Mouse (Mus musculus) hindbrain, embryonic 10.5 days (tissue): ENCODE measurements around the gene Syt1. TPM values are rescaled to one million over a fixed set of nuclear protein-coding genes. Genes with fewer than 3 reads are reported as not detected.

ENCODE experiments used
- DNase-seq: peaks from one replicate; pipeline ENCODE4 v3.0.0-alpha.2; 2017; ENCODE audit warnings: low spot score
- H3K27ac ChIP-seq: fragments of 300-500 bp; sonication (generic); 2 replicates; pipeline ENCODE4 v1.5.1; 2016; ENCODE audit warnings: mild to moderate bottlenecking, moderate library complexity
- H3K27me3 ChIP-seq: fragments of 300-500 bp; sonication (generic); 2 replicates; pipeline ENCODE4 v1.6.1; 2016; ENCODE audit warnings: mild to moderate bottlenecking; ENCODE audit not compliant: poor library complexity, insufficient read depth, severe bottlenecking
- H3K36me3 ChIP-seq: fragments of 300-500 bp; sonication (generic); 2 replicates; pipeline ENCODE4 v1.6.1; 2016; ENCODE audit warnings: mild to moderate bottlenecking, moderate library complexity
- H3K4me1 ChIP-seq: fragments of 300-500 bp; sonication (generic); replicated peaks from 2 replicates; pipeline ENCODE4 v1.6.1; 2016; ENCODE audit warnings: mild to moderate bottlenecking
- H3K4me3 ChIP-seq: fragments of 300-500 bp; sonication (generic); 2 replicates; pipeline ENCODE4 v1.5.1; 2016; ENCODE audit warnings: mild to moderate bottlenecking, moderate library complexity
- H3K9me3 ChIP-seq: fragments of 300-500 bp; sonication (generic); 2 replicates; pipeline ENCODE4 v1.6.1; 2016; ENCODE audit warnings: mild to moderate bottlenecking, moderate library complexity
- WGBS: fragments of 180-500 bp; shearing (Covaris S2); methylation state at CpG from one replicate; pipeline ENCODE4 v1.1.7; 2016; 5-methylcytosine and 5-hydroxymethylcytosine counted together
- polyA plus RNA-seq: library from polyadenylated mRNA; unstranded; fragments of >200 nt; fragmentation: Nextera tagmentation; extraction: Ambion mirVana; gene quantifications from 2 replicates; pipeline ENCODE4 v1.2.1, GENCODE M21; 2016

The Syt1 gene
- polyA plus RNA-seq, 1 experiment from 2014 or later, result 13.6 TPM

DNA sequence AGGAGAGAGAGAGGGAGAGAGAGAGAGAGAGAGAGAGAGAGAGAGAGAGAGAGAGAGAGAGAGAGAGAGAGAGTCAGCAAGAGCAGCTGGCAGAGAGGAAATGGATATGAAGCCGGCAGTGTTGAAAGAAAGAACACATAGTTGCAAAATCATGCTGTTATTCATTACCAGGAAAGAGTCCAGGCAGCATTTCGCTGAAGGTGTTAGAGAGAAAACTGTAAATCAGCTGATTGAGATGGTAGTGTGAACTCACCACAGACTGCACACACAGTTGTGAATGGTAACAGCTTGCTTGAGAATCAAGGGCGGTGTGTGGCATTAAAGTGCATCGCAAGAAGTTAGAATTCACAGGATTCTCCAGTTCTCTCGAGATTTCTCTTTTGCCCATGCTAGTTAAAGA lies 300.3 kb downstream of the Syt1 start:
- DNase-seq, result no peak
- H3K9me3 ChIP-seq, result no peaks in the 10 kb centered on the region
- 79% methylated on average over 5 of the region's 5 CpGs for WGBS

GRCm38 (mm10) chr10:108705658-108706057 lies 305.1 kb downstream of the Syt1 start:
- Histone ChIP-seq H3K27ac (no peak overlapping the region), H3K9me3 (no peaks in the 10 kb centered on the region), H3K4me1 (peaks cover 18% of the 10 kb centered on the region), H3K27me3 (no peaks in the 10 kb centered on the region), H3K36me3 (no peaks in the 10 kb centered on the region), H3K4me3 (no peak overlapping the region)
- WGBS, result 91% methylated on average over 3 of the region's 3 CpGs
- DNase-seq, result no peak

More for the DNA sequence above, 300.3 kb downstream of the Syt1 start:
- no peak overlapping the region for H3K27ac ChIP-seq
- no peaks in the 10 kb centered on the region for H3K4me1 ChIP-seq
- H3K36me3 ChIP-seq, result no peaks in the 10 kb centered on the region
- no peaks in the 10 kb centered on the region for H3K27me3 ChIP-seq
- no peak overlapping the region for H3K4me3 ChIP-seq

DNA sequence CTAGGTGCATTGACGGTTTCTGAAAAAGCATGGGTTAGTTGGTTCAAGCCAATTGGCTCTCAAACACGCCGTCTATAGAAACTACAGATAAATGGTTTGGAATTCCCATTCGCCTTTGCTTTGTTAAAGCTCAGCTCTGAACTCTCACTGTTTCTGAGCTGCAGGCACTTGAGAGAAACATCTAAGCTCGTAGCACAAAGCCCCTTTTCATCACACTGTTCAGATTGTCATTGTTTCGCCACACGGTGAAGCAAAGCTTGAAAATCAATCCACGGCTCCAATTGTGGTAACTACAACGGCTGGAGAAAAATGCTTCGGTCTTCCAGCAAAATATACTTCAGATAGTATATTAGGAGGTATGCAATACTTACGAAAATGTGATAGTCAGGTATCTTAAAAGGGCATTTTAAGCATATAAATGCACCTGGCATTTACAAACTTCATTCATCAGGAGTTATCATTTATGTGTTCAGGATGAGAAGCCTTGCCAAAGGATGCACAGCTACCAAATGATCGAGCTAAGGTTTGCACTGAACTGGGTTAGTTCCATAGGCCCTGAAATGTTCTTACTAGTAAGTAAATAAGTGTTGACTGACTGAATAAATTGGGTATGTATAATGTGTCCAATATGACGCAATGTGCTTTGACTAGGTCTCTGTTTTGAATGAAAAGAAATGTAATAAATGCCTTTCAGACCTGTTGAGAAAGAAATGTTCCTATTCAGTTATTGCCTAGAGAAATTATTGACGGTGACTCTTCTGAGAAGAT lies 309.2 kb downstream of the Syt1 start:
- Histone ChIP-seq H3K4me3 (no peak overlapping the region; the same call in 1 of the 2 replicates), H3K4me1 (peaks cover 21% of the 10 kb centered on the region), H3K27me3 (no peaks in the 10 kb centered on the region), H3K36me3 (no peaks in the 10 kb centered on the region), H3K27ac (peak overlapping the region; percentile 77), H3K9me3 (no peaks in the 10 kb centered on the region)
- WGBS, result 34% methylated on average over 14 of the region's 14 CpGs
- DNase-seq, result peak; percentile 24

DNA sequence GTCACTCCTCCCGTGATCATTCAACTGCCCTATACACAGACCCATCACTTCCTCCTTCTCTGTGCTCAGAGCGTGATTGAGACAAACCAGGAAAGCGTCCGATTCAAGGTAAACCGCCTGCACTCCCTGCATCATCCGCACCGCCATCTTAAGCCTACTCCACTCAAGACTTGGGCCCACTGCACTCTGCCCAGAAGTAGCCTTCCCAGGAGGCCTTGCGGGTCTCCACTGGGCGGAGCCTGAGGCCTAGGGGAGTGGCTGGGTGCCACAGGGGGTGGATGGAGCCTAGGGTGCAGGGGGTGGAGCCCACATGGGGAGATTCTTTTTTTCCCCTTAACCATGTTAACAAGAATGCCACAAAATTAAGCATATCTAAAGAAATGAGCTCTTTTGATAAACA lies 310.8 kb downstream of the Syt1 start, which contains the start of gene Gm5136:
TSS of gene Gm5136 (minus strand) at position 215 of the 400 bp plus-strand sequence.
- peak within 1 kb of the TSS; percentile 77; the same call in 1 of the 2 replicates for H3K27ac ChIP-seq

DNA sequence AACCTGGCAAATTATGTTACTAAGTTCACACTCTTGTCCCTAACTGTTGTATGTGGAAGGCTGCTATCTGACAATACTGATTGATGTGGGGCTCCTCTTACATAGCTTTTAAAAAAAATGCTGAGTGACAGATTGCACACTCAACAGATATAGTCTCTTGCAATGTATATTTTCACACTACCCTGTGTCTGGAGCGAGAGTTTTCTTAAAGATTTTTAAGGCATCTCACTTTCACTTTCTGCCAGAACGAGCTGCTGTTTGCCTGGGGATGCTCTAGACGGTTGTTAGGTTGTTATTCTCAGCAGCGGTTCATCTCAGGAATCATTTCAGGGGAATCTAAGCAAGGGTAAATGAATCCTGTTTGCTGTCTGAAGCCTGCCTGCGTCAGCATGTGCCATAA lies 313.7 kb downstream of the Syt1 start:
- WGBS, result 80% methylated on average over 5 of the region's 5 CpGs
- no peak overlapping the region for H3K27ac ChIP-seq

More for the DNA sequence above, 310.8 kb downstream of the Syt1 start, which contains the start of gene Gm5136:
- WGBS, result 98% methylated on average over 9 of the region's 9 CpGs
- no peak for DNase-seq
- H3K27me3 ChIP-seq, result no peaks in the 10 kb centered on the region
- H3K9me3 ChIP-seq, result no peaks in the 10 kb centered on the region
- no peaks in the 10 kb centered on the region for H3K36me3 ChIP-seq
- no peak within 1 kb of the TSS for H3K4me3 ChIP-seq
- H3K4me1 ChIP-seq, result peaks cover 21% of the 10 kb centered on the region

DNA sequence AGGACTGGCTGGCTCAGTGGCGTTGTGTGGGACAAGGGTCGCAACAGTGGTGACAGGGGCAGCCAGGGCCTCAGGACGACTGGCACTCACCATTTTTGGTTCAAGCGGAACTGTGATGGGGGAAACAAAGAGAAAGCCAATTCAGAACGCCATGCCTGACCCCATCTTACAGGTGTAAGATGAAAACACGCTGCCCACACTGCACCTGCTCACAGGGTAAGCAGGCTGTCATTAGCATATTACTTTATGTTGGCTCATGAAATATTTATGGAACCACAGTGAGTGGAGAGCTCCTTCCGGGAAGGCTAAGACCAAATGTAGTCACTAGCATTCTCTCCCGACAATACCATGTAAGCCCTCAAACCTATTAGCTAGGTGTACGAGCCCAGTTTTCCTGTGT lies 319.8 kb downstream of the Syt1 start:
- WGBS, result 63% methylated on average over 9 of the region's 9 CpGs
- Histone ChIP-seq H3K9me3 (no peaks in the 10 kb centered on the region), H3K27ac (no peak overlapping the region), H3K4me3 (no peak overlapping the region), H3K4me1 (peaks cover 3% of the 10 kb centered on the region; the same call in 1 of the 2 replicates), H3K36me3 (no peaks in the 10 kb centered on the region), H3K27me3 (no peaks in the 10 kb centered on the region)
- DNase-seq, result no peak

More for the DNA sequence above, 313.7 kb downstream of the Syt1 start:
- no peak overlapping the region for H3K4me3 ChIP-seq
- no peaks in the 10 kb centered on the region for H3K9me3 ChIP-seq
- peaks cover 17% of the 10 kb centered on the region for H3K4me1 ChIP-seq
- no peaks in the 10 kb centered on the region for H3K36me3 ChIP-seq
- no peak for DNase-seq
- H3K27me3 ChIP-seq, result no peaks in the 10 kb centered on the region

- DNase-seq, result no peak
- peaks cover 3% of the 10 kb centered on the region; the same call in 1 of the 2 replicates for H3K4me1 ChIP-seq
- H3K36me3 ChIP-seq, result no peaks in the 10 kb centered on the region
- H3K27me3 ChIP-seq, result no peaks in the 10 kb centered on the region
- no peaks in the 10 kb centered on the region for H3K9me3 ChIP-seq
- no peak overlapping the region for H3K4me3 ChIP-seq
- no peak overlapping the region for H3K27ac ChIP-seq
- WGBS, result 81% methylated on average over 4 of the region's 4 CpGs
Observed at GRCm38 (mm10) chr10:108686696-108687095, 324.1 kb downstream of the Syt1 start.

- WGBS, result 80% methylated on average over 14 of the region's 14 CpGs
- no peak overlapping the region for H3K27ac ChIP-seq
- DNase-seq, result no peak
- H3K27me3 ChIP-seq, result no peaks in the 10 kb centered on the region
- H3K9me3 ChIP-seq, result no peaks in the 10 kb centered on the region
- no peaks in the 10 kb centered on the region for H3K4me1 ChIP-seq
- no peaks in the 10 kb centered on the region for H3K36me3 ChIP-seq
- H3K4me3 ChIP-seq, result no peak overlapping the region
Observed at GRCm38 (mm10) chr10:108679675-108680390, 330.9 kb downstream of the Syt1 start.

DNA sequence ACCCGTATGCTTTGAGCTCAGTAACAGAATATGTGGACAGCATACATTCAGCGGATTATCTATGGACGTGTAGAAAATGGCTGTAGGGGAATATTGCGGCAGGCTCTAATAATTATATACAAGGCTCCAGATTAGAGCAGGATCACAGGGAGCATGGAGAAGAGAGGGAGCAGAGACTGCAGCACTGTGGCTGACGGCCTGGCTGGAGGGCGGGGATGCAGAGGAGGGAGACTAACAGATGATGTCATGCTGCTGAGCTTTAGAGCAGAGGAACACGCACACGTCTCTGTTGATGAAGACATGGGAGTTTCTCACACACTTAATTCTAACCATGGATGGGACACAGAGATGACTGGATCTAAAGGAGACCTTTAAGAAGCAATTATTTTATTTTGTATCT lies 333.7 kb downstream of the Syt1 start:
- no peak overlapping the region for H3K4me3 ChIP-seq
- H3K27ac ChIP-seq, result no peak overlapping the region
- 88% methylated on average over 8 of the region's 8 CpGs for WGBS
- no peaks in the 10 kb centered on the region for H3K4me1 ChIP-seq
- no peaks in the 10 kb centered on the region for H3K27me3 ChIP-seq
- H3K9me3 ChIP-seq, result no peaks in the 10 kb centered on the region
- no peak for DNase-seq
- H3K36me3 ChIP-seq, result no peaks in the 10 kb centered on the region

- H3K36me3 ChIP-seq, result no peaks in the 10 kb centered on the region
- H3K9me3 ChIP-seq, result no peaks in the 10 kb centered on the region
- no peaks in the 10 kb centered on the region for H3K27me3 ChIP-seq
- no peaks in the 10 kb centered on the region for H3K4me1 ChIP-seq
- H3K4me3 ChIP-seq, result no peak overlapping the region
- no peak for DNase-seq
- no peak overlapping the region for H3K27ac ChIP-seq
- WGBS, result 87% methylated on average over 3 of the region's 3 CpGs
Observed at GRCm38 (mm10) chr10:108668944-108669343, 341.8 kb downstream of the Syt1 start.

DNA sequence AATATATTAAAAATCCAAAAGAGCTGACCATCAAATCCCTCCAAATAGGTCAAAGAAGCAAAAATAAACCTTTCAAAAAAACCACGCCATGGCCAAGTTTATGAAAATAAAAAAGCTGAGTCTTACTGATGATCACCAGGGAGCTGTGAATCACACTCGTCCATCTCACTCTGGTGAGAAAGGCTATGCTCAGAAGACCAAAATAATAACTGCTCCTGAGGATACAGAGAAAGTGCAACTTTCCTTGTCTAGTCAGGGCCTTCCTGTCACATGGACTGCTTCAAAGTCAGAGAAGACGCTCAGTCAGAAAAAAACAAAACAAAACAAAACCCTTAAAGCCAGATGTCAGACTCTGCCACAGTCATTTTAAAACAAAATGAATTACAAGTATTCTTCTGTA lies 350.5 kb downstream of the Syt1 start:
- no peaks in the 10 kb centered on the region for H3K9me3 ChIP-seq
- H3K27me3 ChIP-seq, result no peaks in the 10 kb centered on the region
- 79% methylated on average over 3 of the region's 3 CpGs for WGBS
- H3K27ac ChIP-seq, result no peak overlapping the region
- no peak overlapping the region for H3K4me3 ChIP-seq
- DNase-seq, result no peak
- H3K4me1 ChIP-seq, result no peaks in the 10 kb centered on the region
- no peaks in the 10 kb centered on the region for H3K36me3 ChIP-seq

DNA sequence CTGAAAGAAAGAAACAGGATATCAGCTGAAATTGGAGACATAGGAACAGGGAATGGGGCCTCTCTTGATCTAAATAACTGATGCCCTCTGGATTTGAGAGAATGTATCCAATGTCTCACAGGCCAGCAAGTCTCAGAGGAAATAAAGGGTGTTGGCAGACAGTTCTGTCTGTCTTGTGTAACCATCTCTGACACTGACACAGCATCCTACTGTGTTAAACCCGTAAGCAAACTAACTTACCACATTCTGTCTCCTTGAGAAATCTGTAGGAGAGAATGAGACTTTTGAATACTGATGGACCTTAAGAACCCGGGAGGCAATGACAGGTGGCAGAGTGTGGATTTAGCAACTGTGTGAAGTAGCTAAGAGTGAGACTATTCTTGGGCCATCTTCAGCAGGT lies 352.5 kb downstream of the Syt1 start:
- WGBS, result 62% methylated on average over 2 of the region's 2 CpGs
- no peak overlapping the region for H3K27ac ChIP-seq
- no peak overlapping the region for H3K4me3 ChIP-seq
- H3K27me3 ChIP-seq, result no peaks in the 10 kb centered on the region
- no peaks in the 10 kb centered on the region for H3K4me1 ChIP-seq
- no peak for DNase-seq
- H3K9me3 ChIP-seq, result no peaks in the 10 kb centered on the region
- no peaks in the 10 kb centered on the region for H3K36me3 ChIP-seq

GRCm38 (mm10) chr10:108657669-108658068 lies 353.1 kb downstream of the Syt1 start:
- Histone ChIP-seq H3K4me3 (no peak overlapping the region), H3K9me3 (no peaks in the 10 kb centered on the region), H3K27ac (no peak overlapping the region), H3K4me1 (no peaks in the 10 kb centered on the region), H3K27me3 (no peaks in the 10 kb centered on the region), H3K36me3 (no peaks in the 10 kb centered on the region)
- DNase-seq, result no peak
